Mouse (Mus musculus) lung, postnatal 0 days (tissue): Measurements from ENCODE around the gene Prkar1a. TPM values are rescaled to one million over a fixed set of nuclear protein-coding genes. Genes with fewer than 3 reads are reported as not detected.
A peak's percentile ranks its signal among the peaks of the same experiment; 100 is the strongest.

Experiments
- ATAC-seq: fragments of 200-750 bp; cut with Nextera tagmentation; 2 replicates; pipeline ENCODE4 v1.8.0; 2017; ENCODE audit warnings: moderate library complexity
- DNase-seq: peaks from one replicate; pipeline ENCODE4 v3.0.0-alpha.2; 2016; ENCODE audit warnings: low spot score
- H3K27ac ChIP-seq: fragments of 300-500 bp; sonication (generic); 2 replicates; pipeline ENCODE4 v1.5.1; 2014; ENCODE audit warnings: antibody characterized with exemption, mild to moderate bottlenecking, low read length, mixed read lengths
- H3K27me3 ChIP-seq: fragments of 300-500 bp; sonication (generic); replicated peaks from 2 replicates; pipeline ENCODE4 v1.6.1; 2014; ENCODE audit warnings: low read length, mixed read lengths; ENCODE audit not compliant: insufficient read depth
- H3K36me3 ChIP-seq: fragments of 300-500 bp; sonication (generic); 2 replicates; pipeline ENCODE4 v1.6.1; 2014; ENCODE audit warnings: low read length, mixed read lengths; ENCODE audit not compliant: insufficient read depth
- H3K4me1 ChIP-seq: fragments of 300-500 bp; sonication (generic); 2 replicates; pipeline ENCODE4 v1.6.1; 2014; ENCODE audit warnings: antibody characterized with exemption, low read depth, low read length, mixed read lengths; ENCODE audit not compliant: insufficient read depth
- H3K4me2 ChIP-seq: fragments of 300-500 bp; sonication (generic); replicated peaks from 2 replicates; pipeline ENCODE4 v1.6.1; 2014; ENCODE audit warnings: low read depth, mild to moderate bottlenecking, low read length, moderate library complexity, mixed read lengths
- H3K4me3 ChIP-seq: fragments of 300-500 bp; sonication (generic); 2 replicates; pipeline ENCODE4 v1.5.1; 2014; ENCODE audit warnings: low read depth, low read length
- H3K9ac ChIP-seq: fragments of 300-500 bp; sonication (generic); replicated peaks from 2 replicates; pipeline ENCODE4 v1.6.1; 2014; ENCODE audit warnings: low read depth, mild to moderate bottlenecking
- H3K9me3 ChIP-seq: fragments of 300-500 bp; sonication (generic); 2 replicates; pipeline ENCODE4 v1.6.1; 2016; ENCODE audit warnings: low read length, mixed read lengths
- CTCF ChIP-seq: IDR thresholded peaks from 2 replicates; pipeline ENCODE4 v1.5.1; 2016; ENCODE audit warnings: antibody characterized with exemption, mild to moderate bottlenecking
- EP300 ChIP-seq: IDR thresholded peaks from 2 replicates; pipeline ENCODE4 v1.6.1; 2016; ENCODE audit warnings: antibody characterized with exemption, mild to moderate bottlenecking, control low read depth
- WGBS: fragments of 180-500 bp; shearing (Covaris S2); extraction: QIAGEN DNeasy Blood & Tissue Kit; methylation state at CpG from one replicate; pipeline ENCODE4 v1.1.7; 2014; 5-methylcytosine and 5-hydroxymethylcytosine counted together
- polyA plus RNA-seq: library from polyadenylated mRNA; unstranded; fragments of >200 nt; fragmentation: Nextera tagmentation; extraction: Ambion mirVana; gene quantifications from 2 replicates; pipeline ENCODE4 v1.2.1, GENCODE M21; 2015

Prkar1a gene
- polyA plus RNA-seq, 1 experiment from 2014 or later: 305 TPM

DNA sequence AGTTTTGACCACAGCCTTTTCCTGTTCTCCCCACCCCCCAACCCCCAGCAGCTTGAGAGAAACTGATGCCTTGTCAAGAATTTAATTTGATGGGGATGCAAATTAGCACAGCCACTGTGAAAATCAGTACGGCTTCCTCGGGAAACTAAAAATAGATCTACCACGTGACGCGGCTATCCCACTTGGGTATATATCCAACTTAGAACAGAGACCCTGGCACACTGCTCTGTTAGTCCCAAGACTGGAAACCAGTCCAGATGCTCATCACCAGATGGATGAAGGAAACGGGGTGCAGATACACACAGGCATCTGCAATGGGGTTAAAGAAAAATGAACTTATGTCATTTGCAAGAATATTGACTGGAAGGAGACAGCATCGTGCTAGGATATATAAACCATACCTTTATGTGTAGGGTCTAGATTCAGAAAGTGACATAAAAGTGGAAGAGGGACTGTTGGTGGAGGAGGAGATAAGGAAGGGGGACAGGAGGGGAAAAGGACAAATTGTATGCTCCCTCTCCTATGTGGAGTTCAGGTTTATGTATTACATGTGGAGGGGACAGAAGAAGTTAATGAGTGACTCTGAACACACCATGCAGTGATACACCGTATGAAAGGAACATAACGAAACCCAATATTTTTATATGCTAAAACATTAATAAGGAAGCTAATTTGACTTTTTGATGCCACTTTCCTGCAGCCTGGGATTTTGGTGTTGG lies 56.3 kb downstream of the Prkar1a start:
- Histone ChIP-seq H3K4me1 (no peaks in the 10 kb centered on the region), H3K4me2 (no peak overlapping the region), H3K27me3 (no peaks in the 10 kb centered on the region), H3K9ac (no peak overlapping the region), H3K27ac (no peak overlapping the region), H3K36me3 (no peaks in the 10 kb centered on the region), H3K4me3 (no peak overlapping the region), H3K9me3 (no peaks in the 10 kb centered on the region)
- TF ChIP-seq EP300: no peak
- TF ChIP-seq CTCF: no peak
- ATAC-seq: no peak
- 64% methylated on average over 9 of the region's 9 CpGs for WGBS
- no peak for DNase-seq

DNA sequence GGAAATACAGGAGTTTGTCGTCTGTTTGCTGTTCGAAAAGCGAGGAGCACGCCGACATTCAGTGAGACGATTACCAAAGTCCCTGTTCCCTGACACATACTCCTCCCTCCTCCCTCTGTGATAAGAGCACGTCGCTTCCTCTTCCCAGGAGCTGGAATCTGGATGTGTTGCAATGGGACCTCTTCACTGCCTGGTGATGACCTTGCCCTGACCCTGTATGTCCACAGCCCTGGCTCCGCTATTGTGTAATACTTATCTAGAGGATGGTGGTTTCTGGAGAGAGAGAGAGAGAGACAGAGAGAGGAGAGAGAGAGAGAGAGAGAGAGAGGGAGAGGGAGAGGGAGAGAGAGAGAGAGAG lies 56.8 kb downstream of the Prkar1a start:
- H3K4me3 ChIP-seq: no peak overlapping the region
- no peak overlapping the region for H3K27ac ChIP-seq
- H3K4me2 ChIP-seq: no peak overlapping the region
- ATAC-seq (peak; percentile 81), DNase-seq (peak; percentile 84)
- H3K9ac ChIP-seq: no peak overlapping the region
- no peaks in the 10 kb centered on the region for H3K4me1 ChIP-seq
- H3K36me3 ChIP-seq: no peaks in the 10 kb centered on the region
- H3K27me3 ChIP-seq: no peaks in the 10 kb centered on the region
- H3K9me3 ChIP-seq: no peaks in the 10 kb centered on the region
- 11% methylated on average over 9 of the region's 9 CpGs for WGBS
- TF ChIP-seq EP300 (no peak), CTCF (no peak)

DNA sequence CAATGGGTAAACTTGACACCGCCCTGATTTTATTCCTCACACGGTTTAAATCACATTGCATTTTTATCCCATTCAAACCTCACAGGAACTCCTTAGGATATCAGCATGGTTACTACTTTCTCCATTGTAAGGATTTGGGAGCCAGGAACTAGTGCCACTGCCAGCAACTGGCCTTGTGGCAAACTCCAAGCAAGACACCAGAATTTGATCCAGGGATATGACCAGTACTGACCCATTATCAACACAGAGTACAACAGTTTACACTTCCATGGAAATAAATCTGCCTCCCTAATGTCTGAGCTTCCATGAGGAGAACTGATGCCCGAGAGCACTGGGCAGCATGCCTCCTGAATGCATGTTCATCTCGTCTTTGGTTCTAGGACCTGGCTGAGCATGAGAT lies 57.4 kb downstream of the Prkar1a start:
- Histone ChIP-seq H3K4me1 (no peaks in the 10 kb centered on the region), H3K9ac (no peak overlapping the region), H3K36me3 (no peaks in the 10 kb centered on the region), H3K27ac (no peak overlapping the region), H3K4me3 (no peak overlapping the region), H3K4me2 (no peak overlapping the region), H3K27me3 (no peaks in the 10 kb centered on the region), H3K9me3 (no peaks in the 10 kb centered on the region)
- ATAC-seq (no peak), DNase-seq (no peak)
- TF ChIP-seq CTCF (no peak), EP300 (no peak)
- WGBS: 65% methylated on average over 4 of the region's 4 CpGs

DNA sequence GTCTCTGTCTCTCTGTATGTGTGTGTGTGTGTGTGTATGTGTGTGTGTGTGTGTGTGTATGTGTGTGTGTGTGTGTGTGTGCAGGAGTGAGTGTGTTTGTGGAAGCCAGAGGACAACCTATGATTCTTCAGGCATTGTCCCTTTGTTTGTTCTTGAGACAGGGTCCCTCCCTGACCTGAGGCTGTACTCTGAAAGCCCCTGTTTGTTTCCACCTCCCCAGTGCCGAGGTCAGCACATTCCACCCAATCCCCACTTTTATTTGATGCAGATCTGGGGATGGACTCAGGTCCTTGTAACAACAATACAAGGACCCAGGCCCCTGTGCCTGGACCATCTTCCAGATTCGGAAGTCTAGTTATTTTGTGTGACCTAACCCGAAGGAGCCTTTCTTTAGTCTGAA lies 58.2 kb downstream of the Prkar1a start:
- no peak overlapping the region for H3K4me3 ChIP-seq
- H3K4me1 ChIP-seq: no peaks in the 10 kb centered on the region
- WGBS: 68% methylated on average over 3 of the region's 3 CpGs
- H3K9ac ChIP-seq: no peak overlapping the region
- no peak overlapping the region for H3K4me2 ChIP-seq
- no peaks in the 10 kb centered on the region for H3K9me3 ChIP-seq
- DNase-seq (no peak), ATAC-seq (no peak)
- H3K36me3 ChIP-seq: no peaks in the 10 kb centered on the region
- no peak for TF ChIP-seq CTCF
- TF ChIP-seq EP300: no peak
- H3K27ac ChIP-seq: no peak overlapping the region
- no peaks in the 10 kb centered on the region for H3K27me3 ChIP-seq

DNA sequence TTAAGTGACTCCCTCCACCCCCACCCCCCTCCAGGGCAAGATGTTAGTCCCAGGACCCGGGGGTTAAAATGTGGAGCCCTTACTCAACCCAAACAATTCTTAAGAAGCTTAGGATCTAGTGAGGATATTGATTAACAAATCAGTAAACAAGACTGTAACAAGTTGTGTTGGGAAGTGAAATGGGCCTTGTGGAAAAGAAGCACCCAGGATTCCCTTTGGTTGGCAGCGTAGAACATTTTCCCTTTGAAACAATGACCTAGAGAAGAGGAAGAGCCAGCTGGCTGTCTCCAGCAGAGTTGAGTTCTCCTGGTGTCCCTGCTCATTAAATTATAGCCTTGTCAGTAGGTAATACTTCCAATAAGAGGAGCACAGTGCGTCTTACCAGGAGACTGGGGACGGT lies 59.6 kb downstream of the Prkar1a start:
- no peak overlapping the region for H3K9ac ChIP-seq

DNA sequence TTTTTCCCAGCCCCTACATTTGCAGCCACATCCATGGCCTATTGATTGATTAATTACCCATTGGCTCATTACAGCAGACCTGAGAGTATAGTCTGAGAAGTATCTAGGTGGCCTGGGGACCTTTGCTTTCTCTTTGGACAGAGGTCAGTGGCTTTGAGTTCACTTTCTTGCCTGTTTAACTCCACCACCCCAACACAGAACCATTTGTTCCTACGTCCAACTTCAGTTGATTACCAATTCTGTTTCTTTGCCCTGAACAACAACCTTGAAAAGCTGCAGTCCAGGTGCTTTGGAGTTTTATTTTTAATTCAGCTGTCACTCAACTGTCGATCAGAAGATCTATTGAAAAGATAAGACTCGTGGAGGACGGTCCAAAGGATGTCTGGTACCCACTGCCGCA lies 60.3 kb downstream of the Prkar1a start:
- no peak overlapping the region for H3K4me2 ChIP-seq
- H3K36me3 ChIP-seq: no peaks in the 10 kb centered on the region
- DNase-seq (no peak), ATAC-seq (no peak)
- H3K27ac ChIP-seq: no peak overlapping the region
- no peaks in the 10 kb centered on the region for H3K9me3 ChIP-seq
- H3K9ac ChIP-seq: no peak overlapping the region
- 73% methylated on average over 5 of the region's 5 CpGs for WGBS
- TF ChIP-seq CTCF (no peak), EP300 (no peak)
- H3K4me3 ChIP-seq: no peak overlapping the region
- no peaks in the 10 kb centered on the region for H3K4me1 ChIP-seq
- no peaks in the 10 kb centered on the region for H3K27me3 ChIP-seq

More for the DNA sequence above, 59.6 kb downstream of the Prkar1a start:
- no peak for DNase-seq
- H3K9me3 ChIP-seq: no peaks in the 10 kb centered on the region
- H3K27me3 ChIP-seq: no peaks in the 10 kb centered on the region
- H3K4me1 ChIP-seq: no peaks in the 10 kb centered on the region
- TF ChIP-seq EP300: no peak
- TF ChIP-seq CTCF: no peak
- ATAC-seq: no peak
- no peak overlapping the region for H3K27ac ChIP-seq
- H3K4me2 ChIP-seq: no peak overlapping the region
- H3K36me3 ChIP-seq: no peaks in the 10 kb centered on the region
- no peak overlapping the region for H3K4me3 ChIP-seq
- 93% methylated on average over 4 of the region's 4 CpGs for WGBS
